Mouse (Mus musculus) liver, postnatal 0 days (tissue): ENCODE measurements at regions not wholly inside any gene's neighbourhood (a gene's known extent, or its start where the extent isn't known, plus 50 kb on each side); places are given as distances from the start of the nearest gene placed in this dataset.

Source experiments
- CTCF ChIP-seq: sonication (generic); IDR thresholded peaks from 2 replicates; pipeline ENCODE4 v1.5.1; 2016; ENCODE audit warnings: antibody characterized with exemption, low read depth
- EP300 ChIP-seq: IDR thresholded peaks from 2 replicates; pipeline ENCODE4 v1.6.1; 2016; ENCODE audit warnings: antibody characterized with exemption, low read depth, mild to moderate bottlenecking

DNA sequence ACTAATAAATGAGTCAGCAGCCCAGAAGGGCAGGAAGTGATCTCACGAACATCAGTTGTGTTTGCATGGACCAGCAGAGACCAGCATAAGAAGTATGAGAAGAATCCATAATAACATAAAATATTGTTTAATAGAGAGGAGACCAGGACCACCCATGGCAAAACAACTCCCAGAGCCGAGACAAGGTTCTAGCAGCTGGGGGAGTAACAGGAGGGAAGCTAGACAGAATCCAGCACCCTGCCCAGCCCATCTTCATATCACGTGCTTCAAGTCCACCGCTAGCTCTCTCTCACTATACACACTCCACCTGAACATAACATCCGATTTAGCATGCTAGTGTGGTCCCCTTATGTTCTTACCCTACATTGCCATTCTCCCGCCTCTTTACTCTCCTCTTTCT lies 77.1 kb upstream of the Sall1 start:
- no peak for TF ChIP-seq CTCF
- no peak for TF ChIP-seq EP300
